Mouse (Mus musculus): ENCODE measurements at regions not wholly inside any gene's neighbourhood (a gene's known extent, or its start where the extent isn't known, plus 50 kb on each side); places are given as distances from the start of the nearest gene placed in this dataset.

GRCm38 (mm10) chr4:10508163-10508821 lies 366.0 kb upstream of the 2610301B20Rik start:
- TF ChIP-seq CTCF (IDR thresholded peaks at IDR 0.05; ENCODE audit: low read depth) (no peak; the same call in 1 of the 2 replicates), EP300 (IDR thresholded peaks at IDR 0.05; ENCODE audit: low read depth) (no peak)

Measured in liver, postnatal 0 days (tissue).